Mouse (Mus musculus) kidney, adult 2 months (tissue): ENCODE data around the gene Gm6899.

Experiments
- CTCF ChIP-seq: fragments of 200-500 bp; conservative IDR thresholded peaks from 2 replicates; pipeline ENCODE4 v1.5.1; 2011; ENCODE audit warnings: low read depth, mild to moderate bottlenecking, control low read depth, low read length, moderate library complexity, mixed read lengths; ENCODE audit not compliant: insufficient read depth, insufficient read length
- POLR2A ChIP-seq: fragments of 200-500 bp; IDR thresholded peaks from one replicate; pipeline ENCODE4 v1.6.1; 2011; ENCODE audit warnings: low read depth, low read length, control low read depth

GRCm38 (mm10) chr11:26640314-26640785 lies 47.3 kb downstream of the Gm6899 start:
- no peak for TF ChIP-seq CTCF
- no peak for TF ChIP-seq POLR2A
